Mouse (Mus musculus) stomach, postnatal 0 days (tissue): ENCODE results near the gene Zfp473.

Source experiments
- CTCF ChIP-seq: IDR thresholded peaks from 2 replicates; pipeline ENCODE4 v1.5.1; 2016; ENCODE audit warnings: antibody characterized with exemption, low read depth, mild to moderate bottlenecking, moderate library complexity
- EP300 ChIP-seq: optimal IDR thresholded peaks from 2 replicates; pipeline ENCODE3; 2016; ENCODE audit warnings: antibody characterized with exemption

GRCm38 (mm10) chr7:44757164-44757563 is 6.3 kb upstream of the Zfp473 start:
- TF ChIP-seq EP300 = no peak
- TF ChIP-seq CTCF = no peak
